9 mouse cellular contexts compared by ENCODE assay signal in genomic region chr9:70502284-70503014, GRCm38 (mm10). TPM values are rescaled to one million over a fixed set of nuclear protein-coding genes. Genes with fewer than 3 reads are reported as not detected.
A peak's percentile ranks its signal among the peaks of the same experiment; 100 is the strongest.
DNase-seq lines count a peak whose midpoint lies in the region; ATAC-seq and TF ChIP-seq lines count a peak whose summit lies in the region.
"Had no signal": no experiment of that assay in that cellular context is flagged by ENCODE, and none has a peak within 500 bp of the region (broad histone marks: within the 10 kb centered on the region; RNA-seq: fewer than 3 reads in every experiment).

No protein-coding gene starts in this region.

- H3K27ac ChIP-seq in heart, adult 2 months = peak overlapping the region; percentile 98
- peak overlapping the region; percentile 96 for H3K27ac ChIP-seq in forebrain, embryonic 11.5 days (ENCODE audit: low read depth, low read length)
- H3K27ac ChIP-seq in liver, embryonic 14.5 days = peak overlapping the region; percentile 87

- H3K4me3 ChIP-seq in heart, adult 2 months = peak overlapping the region; percentile 95
- peak overlapping the region; percentile 92 for H3K4me3 ChIP-seq in forebrain, embryonic 11.5 days (ENCODE audit: low read depth, low read length)
- H3K4me3 ChIP-seq in liver, embryonic 14.5 days (ENCODE audit: insufficient read depth in 1 of 2, low read depth in 2 of 2, low read length in 2 of 2) = peak overlapping the region; percentile 86 to 99

- H3K79me2 ChIP-seq in heart, adult 2 months (replicated peaks; ENCODE audit: control insufficient read depth, insufficient read depth, low read length) = no peaks in the 10 kb centered on the region; the same call in 1 of the 2 replicates

- 22% methylated on average over 10 of the region's 10 CpGs for WGBS in heart, adult 2 months
- 42% methylated on average over 10 of the region's 10 CpGs for WGBS in forebrain, embryonic 11.5 days
- 25% methylated on average over 10 of the region's 10 CpGs for WGBS in liver, embryonic 14.5 days (ENCODE audit: insufficient replicate concordance)

- no peak for TF ChIP-seq CTCF in heart, adult 2 months (IDR thresholded peaks at IDR 0.05)
- TF ChIP-seq CTCF in liver, embryonic 14.5 days (IDR thresholded peaks at IDR 0.05; ENCODE audit: low read depth) = no peak

- no peak for TF ChIP-seq POLR2A in heart, adult 2 months (IDR thresholded peaks at IDR 0.05; ENCODE audit: insufficient read depth, low read depth, low read length)

- H3K9me3 ChIP-seq in forebrain, embryonic 11.5 days (ENCODE audit: control insufficient read depth, low read length) = no peaks in the 10 kb centered on the region
- H3K9me3 ChIP-seq in liver, embryonic 14.5 days (ENCODE audit: control insufficient read depth, low read length) = no peaks in the 10 kb centered on the region

- H3K9ac ChIP-seq in heart, adult 2 months (ENCODE audit: low read depth, low read length) = peak overlapping the region; percentile 96; the same call in 1 of the 2 replicates
- H3K9ac ChIP-seq in forebrain, embryonic 11.5 days (ENCODE audit: low read length) = peak overlapping the region; percentile 95
- peak overlapping the region; percentile 97 for H3K9ac ChIP-seq in liver, embryonic 14.5 days (replicated peaks)

- H3K27me3 ChIP-seq in heart, adult 2 months (ENCODE audit: control insufficient read depth, insufficient read depth, low read length) = no peaks in the 10 kb centered on the region
- H3K27me3 ChIP-seq in forebrain, embryonic 11.5 days (ENCODE audit: control insufficient read depth, insufficient read depth, low read length) = no peaks in the 10 kb centered on the region
- no peaks in the 10 kb centered on the region; the same call in 1 of the 2 replicates for H3K27me3 ChIP-seq in liver, embryonic 14.5 days (ENCODE audit: control insufficient read depth, insufficient read depth, low read length)
- H3K27me3 ChIP-seq: Patski had no signal

- peaks cover 6% of the 10 kb centered on the region for H3K4me1 ChIP-seq in heart, adult 2 months (ENCODE audit: control insufficient read depth, insufficient read depth, low read length)
- no peaks in the 10 kb centered on the region; the same call in 1 of the 2 replicates for H3K4me1 ChIP-seq in forebrain, embryonic 11.5 days (replicated peaks; ENCODE audit: control insufficient read depth, insufficient read depth, low read length)
- H3K4me1 ChIP-seq in liver, embryonic 14.5 days (replicated peaks; ENCODE audit: control insufficient read depth in 2 of 2, insufficient read depth in 2 of 2, low read length in 1 of 2) = peaks cover 3 to 8% of the 10 kb centered on the region in 2 experiments

- intact Hi-C loops in heart, adult 2 months (cut with DNase I) = loop anchor here (2.0 kb wide), 2 partner anchors 40 to 296 kb away; partner anchors contain the start of genes Myo1e and Sltm
- intact Hi-C loops in left cerebral cortex, postnatal 14 days (cut with DNase I) = loop anchor here (2.0 to 10.0 kb wide), 2 partner anchors 40 to 398 kb away; partner anchors contain the start of gene Sltm
- intact Hi-C loops in gastrocnemius, postnatal 14 days (cut with DNase I; ENCODE audit: low total_unique reads) = no loop called here

- no peak for TF ChIP-seq EP300 in heart, adult 2 months (IDR thresholded peaks at IDR 0.05; ENCODE audit: insufficient read depth, low read depth, low read length)
- TF ChIP-seq EP300 in liver, embryonic 14.5 days (IDR thresholded peaks at IDR 0.05; ENCODE audit: low read depth) = no peak

- H3K36me3 ChIP-seq in heart, adult 2 months (ENCODE audit: control insufficient read depth, insufficient read depth, low read length) = peaks cover 32% of the 10 kb centered on the region
- H3K36me3 ChIP-seq in forebrain, embryonic 11.5 days (ENCODE audit: control insufficient read depth, insufficient read depth, low read length) = no peaks in the 10 kb centered on the region
- H3K36me3 ChIP-seq in liver, embryonic 14.5 days (replicated peaks; ENCODE audit: control insufficient read depth, insufficient read depth, low read depth) = no peaks in the 10 kb centered on the region

- no peak for DNase-seq in heart, adult 2 months
- no peak for DNase-seq in heart, adult 18-20 months
- peak; percentile 53 for DNase-seq in A20 (ENCODE audit: low read depth, low spot score)
- no peak for DNase-seq in forebrain, embryonic 11.5 days (ENCODE audit: low spot score)
- DNase-seq in liver, embryonic 14.5 days (ENCODE audit: low read depth in 3 of 3, low spot score in 3 of 3) = no peak
- DNase-seq in layer of hippocampus, adult 8-10 months (ENCODE audit: low spot score in 2 of 2) = no peak
- no peak for DNase-seq in left cerebral cortex, postnatal 14 days (ENCODE audit: low spot score in 2 of 2)
- no peak for DNase-seq in gastrocnemius, postnatal 14 days

- H3K4me2 ChIP-seq in forebrain, embryonic 11.5 days (ENCODE audit: low read depth, low read length, severe bottlenecking) = peak overlapping the region; percentile 58
- H3K4me2 ChIP-seq in liver, embryonic 14.5 days (ENCODE audit: low read depth) = peak overlapping the region; percentile 80

- ATAC-seq in forebrain, embryonic 11.5 days (replicated peaks; ENCODE audit: low FRiP score) = no peak
- ATAC-seq in liver, embryonic 14.5 days (ENCODE audit: insufficient read depth) = no peak

RNA-seq across cellular contexts. Expression of gene Rnf111, which starts 1.1 kb away (rescaled TPM):
- total RNA-seq in heart, adult 2 months (2021) = 10 to 100 TPM; 19.4 to 19.8 TPM
- polyA plus RNA-seq in heart, adult 2 months (2012; rRNA removed) = 25.2 and 25.7 TPM in 2 replicates
- total RNA-seq in heart, adult 18-20 months (2021) = 10 to 100 TPM; 20.1 to 20.2 TPM
- polyA plus RNA-seq in forebrain, embryonic 11.5 days (2014; fragmentation: Nextera tagmentation; extraction: Ambion mirVana) = 43.6 and 44.9 TPM in 2 replicates
- 8.1 and 8.3 TPM in 2 replicates for polyA plus RNA-seq in liver, embryonic 14.5 days (2012; rRNA removed)
- 6.1 and 7.2 TPM in 2 replicates for polyA plus RNA-seq in liver, embryonic 14.5 days (2014; fragmentation: Nextera tagmentation; extraction: Ambion mirVana)
- 10 to 100 TPM; 39.2 to 46.8 (median 40.2) TPM for total RNA-seq in layer of hippocampus, adult 8-10 months (2022)
- 10 to 100 TPM; 39.7 to 40.3 TPM for total RNA-seq in left cerebral cortex, postnatal 14 days (2021)
- total RNA-seq in gastrocnemius, postnatal 14 days (2021) = 10 to 100 TPM; 12.4 to 13.6 TPM

RNA-seq across cellular contexts. Expression of gene Sltm, which starts 40.1 kb away (rescaled TPM):
- 10 to 100 TPM; 20.9 to 21.9 TPM for total RNA-seq in heart, adult 2 months (2021)
- 6.4 and 8.9 TPM in 2 replicates for polyA plus RNA-seq in heart, adult 2 months (2012; rRNA removed)
- total RNA-seq in heart, adult 18-20 months (2021) = 10 to 100 TPM; 19.4 to 20.9 TPM
- 74.7 and 80.2 TPM in 2 replicates for polyA plus RNA-seq in forebrain, embryonic 11.5 days (2014; fragmentation: Nextera tagmentation; extraction: Ambion mirVana)
- 7.9 and 17.2 TPM in 2 replicates for polyA plus RNA-seq in liver, embryonic 14.5 days (2012; rRNA removed)
- 12.7 and 15.6 TPM in 2 replicates for polyA plus RNA-seq in liver, embryonic 14.5 days (2014; fragmentation: Nextera tagmentation; extraction: Ambion mirVana)
- 10 to 100 TPM; 48.5 to 60.9 (median 55.9) TPM for total RNA-seq in layer of hippocampus, adult 8-10 months (2022)
- total RNA-seq in left cerebral cortex, postnatal 14 days (2021) = 10 to 100 TPM; 38.8 to 43.1 TPM
- total RNA-seq in gastrocnemius, postnatal 14 days (2021) = 10 to 100 TPM; 15.8 to 16.6 TPM
